Mouse (Mus musculus) adrenal gland, adult 18-20 months (tissue): ENCODE results near the gene Fam229b. TPM values are rescaled to one million over a fixed set of nuclear protein-coding genes. Genes with fewer than 3 reads are reported as not detected.

Experiments used
- DNase-seq, 2 experiments: peaks; one replicate each; pipeline ENCODE4 v3.0.0; 2021 to 2022; ENCODE audit warnings: low spot score in 2 of 2
- total RNA-seq, 2 experiments: library from RNA; stranded (reverse); gene quantifications; 1 replicate in 1 of 2; 2 replicates in 1 of 2; pipeline ENCODE4 v1.2.3; 2021

Fam229b gene
- total RNA-seq, 2 experiments from 2014 or later: 2.7 to 3.6 TPM

- DNase-seq: no peak
Measured at GRCm38 (mm10) chr10:39138761-39139160, 5.0 kb upstream of the Fam229b start.

- DNase-seq: no peak
Measured at GRCm38 (mm10) chr10:39137766-39138165, 4.1 kb upstream of the Fam229b start.

GRCm38 (mm10) chr10:39121412-39121811, 12.3 kb downstream of the Fam229b start:
- DNase-seq: no peak

GRCm38 (mm10) chr10:39109489-39109874, 24.2 kb downstream of the Fam229b start:
- DNase-seq: no peak

- DNase-seq: no peak
Measured at GRCm38 (mm10) chr10:39108837-39109488, 24.8 kb downstream of the Fam229b start.

- no peak for DNase-seq
Measured at GRCm38 (mm10) chr10:39106935-39107334, 26.8 kb downstream of the Fam229b start.

- no peak for DNase-seq
Measured at GRCm38 (mm10) chr10:39106413-39106812, 27.3 kb downstream of the Fam229b start.

GRCm38 (mm10) chr10:39104803-39105449, 28.8 kb downstream of the Fam229b start:
- no peak for DNase-seq

GRCm38 (mm10) chr10:39098746-39099145, 35.0 kb downstream of the Fam229b start:
- no peak for DNase-seq

- DNase-seq: peak; percentile 12 to 25
Measured at GRCm38 (mm10) chr10:39096981-39097380, 36.7 kb downstream of the Fam229b start.

GRCm38 (mm10) chr10:39072048-39072447, 61.7 kb downstream of the Fam229b start:
- no peak for DNase-seq

Other genes with a start within 250 kb of the Fam229b start
- 10 to 100 TPM; 55.3 to 59.2 TPM for gene Lama4, start 168.4 kb downstream of the Fam229b start, total RNA-seq
- gene Tube1, start 62 bp upstream of the Fam229b start, total RNA-seq: under 1 TPM; 0.42 to 0.50 TPM
- gene Ccn6, start 29.9 kb upstream of the Fam229b start, total RNA-seq: under 1 TPM; 0.42 to 0.56 TPM
- gene Fyn, start 234.9 kb upstream of the Fam229b start, total RNA-seq: 10 to 100 TPM; 41.4 to 46.2 TPM